ENCODE assay signal across 18 mouse cellular contexts in the genomic region with DNA sequence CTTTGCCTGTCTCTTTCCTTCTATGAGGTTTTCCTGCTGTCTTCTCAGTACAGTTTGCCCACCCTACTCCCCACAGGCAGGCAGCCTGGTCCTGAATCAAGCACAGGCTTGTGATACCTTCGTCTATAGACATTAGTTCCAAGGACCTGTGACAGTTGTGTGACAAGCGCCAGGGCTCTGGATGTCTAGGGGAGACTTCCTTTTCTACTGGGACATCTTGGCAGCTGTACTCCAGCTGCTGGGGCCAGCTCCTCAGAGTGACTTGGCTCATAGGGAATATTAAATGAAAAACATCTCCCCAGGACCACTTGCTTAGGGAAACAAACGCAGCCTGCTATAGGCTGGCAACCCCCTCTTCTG. TPM values are rescaled to one million over a fixed set of nuclear protein-coding genes. Genes with fewer than 3 reads are reported as not detected.
"Had no signal": no experiment of that assay in that cellular context is flagged by ENCODE, and none has a peak within 500 bp of the region (broad histone marks: within the 10 kb centered on the region; RNA-seq: fewer than 3 reads in every experiment).

No protein-coding gene starts in this region.

- H3K4me2 ChIP-seq: heart, embryonic 12.5 days; hindbrain, embryonic 13.5 days; hindbrain, embryonic 15.5 days; intestine, embryonic 15.5 days; limb, embryonic 12.5 days; liver, embryonic 11.5 days; liver, embryonic 13.5 days had no signal

- H3K27me3 ChIP-seq: hindbrain, embryonic 15.5 days; intestine, embryonic 15.5 days had no signal

- H3K27ac ChIP-seq: hindbrain, embryonic 10.5 days; hindbrain, embryonic 13.5 days; intestine, embryonic 15.5 days; layer of hippocampus, adult 2 months; left cerebral cortex, adult 2 months; limb, embryonic 12.5 days; liver, embryonic 13.5 days had no signal

- DNase-seq: heart, postnatal 4 days; kidney, postnatal 10 days; kidney, postnatal 4 days; liver; liver, embryonic 13.5 days had no signal

- H3K4me3 ChIP-seq: heart, adult 2 months; heart, embryonic 12.5 days; hindbrain, embryonic 10.5 days; hindbrain, embryonic 13.5 days; hindbrain, embryonic 15.5 days; intestine, embryonic 15.5 days; layer of hippocampus, adult 2 months; left cerebral cortex, adult 2 months; limb, embryonic 10.5 days; limb, embryonic 12.5 days; liver, embryonic 13.5 days had no signal

- H3K9me3 ChIP-seq: heart, embryonic 12.5 days; hindbrain, embryonic 10.5 days; hindbrain, embryonic 13.5 days; hindbrain, embryonic 15.5 days; intestine, embryonic 15.5 days; limb, embryonic 10.5 days; limb, embryonic 12.5 days; liver, embryonic 13.5 days had no signal

- H3K36me3 ChIP-seq: hindbrain, embryonic 15.5 days; intestine, embryonic 15.5 days; liver, embryonic 13.5 days had no signal

- H3K9ac ChIP-seq: heart, embryonic 12.5 days; hindbrain, embryonic 13.5 days; hindbrain, embryonic 15.5 days; intestine, embryonic 15.5 days; limb, embryonic 12.5 days; liver, embryonic 13.5 days had no signal

- ATAC-seq: inflammation-experienced regulatory T-cells, adult 6 months; intestine, embryonic 15.5 days; intestine, postnatal 0 days had no signal

RNA-seq across cellular contexts. Expression of gene Pgf, which starts 6.7 kb away (rescaled TPM):
- polyA plus RNA-seq: inflammation-experienced regulatory T-cells, adult 6 months had no signal
